Mouse (Mus musculus) testis, adult 2 months (tissue): Measurements from ENCODE around the gene Fam162a.

ENCODE experiments used
- CTCF ChIP-seq: fragments of 200-500 bp; IDR thresholded peaks from 2 replicates; pipeline ENCODE4 v1.5.1; 2012; ENCODE audit warnings: low read depth, mild to moderate bottlenecking, inconsistent platforms, low read length, moderate library complexity; ENCODE audit not compliant: control insufficient read depth, insufficient read depth, insufficient replicate concordance
- POLR2A ChIP-seq: fragments of 200-500 bp; IDR thresholded peaks from 2 replicates; pipeline ENCODE4 v1.6.1; 2012; ENCODE audit warnings: low read depth, mild to moderate bottlenecking, inconsistent platforms, low read length, moderate library complexity; ENCODE audit not compliant: control insufficient read depth

GRCm38 (mm10) chr16:36094079-36094478 is 22.7 kb upstream of the Fam162a start:
- TF ChIP-seq CTCF: no peak
- no peak for TF ChIP-seq POLR2A
